Mouse (Mus musculus) lung, adult 2 months (tissue): ENCODE measurements at regions not wholly inside any gene's neighbourhood (a gene's known extent, or its start where the extent isn't known, plus 50 kb on each side); places are given as distances from the start of the nearest gene placed in this dataset.

ENCODE experiments used
- CTCF ChIP-seq: fragments of 200-500 bp; IDR thresholded peaks from 2 replicates; pipeline ENCODE4 v1.5.1; 2011; ENCODE audit warnings: mild to moderate bottlenecking, low read length, control low read depth; ENCODE audit not compliant: insufficient read depth
- POLR2A ChIP-seq: fragments of 200-500 bp; IDR thresholded peaks from 2 replicates; pipeline ENCODE4 v1.6.1; 2011; ENCODE audit warnings: low read depth, mild to moderate bottlenecking, control low read depth, low read length, borderline replicate concordance; ENCODE audit errors: extremely low read depth

DNA sequence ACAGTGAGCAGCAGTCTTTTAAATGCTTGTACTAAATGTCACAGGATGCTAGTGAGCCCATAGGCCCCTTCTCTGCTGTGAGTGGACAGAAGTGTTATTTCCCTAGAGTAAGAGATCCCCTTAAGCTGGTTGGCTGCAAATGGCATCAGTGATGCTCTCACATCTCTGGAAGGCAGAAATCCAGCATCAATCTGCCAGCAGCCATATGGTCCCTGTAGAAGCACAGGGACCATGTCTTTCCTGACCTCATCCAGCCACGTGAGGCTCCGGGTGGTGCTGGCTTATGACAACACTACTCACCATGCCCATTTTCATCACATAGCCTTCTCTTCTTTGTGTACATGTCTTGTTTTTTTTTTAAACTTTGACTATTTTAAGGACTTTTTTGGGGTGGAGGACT, 138.9 kb upstream of the Cachd1 start:
- TF ChIP-seq CTCF: no peak
- TF ChIP-seq POLR2A: no peak
